Mouse (Mus musculus) liver, embryonic 12.5 days (tissue): ENCODE measurements at regions not wholly inside any gene's neighbourhood (a gene's known extent, or its start where the extent isn't known, plus 50 kb on each side); places are given as distances from the start of the nearest gene placed in this dataset.

ENCODE experiments used
- ATAC-seq: fragments of 200-750 bp; cut with Nextera tagmentation; 2 replicates; pipeline ENCODE4 v1.8.0; 2017; ENCODE audit warnings: moderate number of reproducible peaks, mild to moderate bottlenecking, moderate library complexity
- H3K27ac ChIP-seq: fragments of 300-500 bp; sonication (generic); 2 replicates; pipeline ENCODE4 v1.5.1; 2016; ENCODE audit warnings: mild to moderate bottlenecking
- H3K27me3 ChIP-seq: fragments of 300-500 bp; sonication (generic); replicated peaks from 2 replicates; pipeline ENCODE4 v1.6.1; 2016; ENCODE audit warnings: mild to moderate bottlenecking, moderate library complexity
- H3K36me3 ChIP-seq: fragments of 300-500 bp; sonication (generic); 2 replicates; pipeline ENCODE4 v1.6.1; 2016; ENCODE audit warnings: mild to moderate bottlenecking, moderate library complexity
- H3K4me1 ChIP-seq: fragments of 300-500 bp; sonication (generic); 2 replicates; pipeline ENCODE4 v1.6.1; 2016
- H3K4me2 ChIP-seq: fragments of 300-500 bp; sonication (generic); 2 replicates; pipeline ENCODE4 v1.6.1; 2016; ENCODE audit warnings: mild to moderate bottlenecking, moderate library complexity
- H3K4me3 ChIP-seq: fragments of 300-500 bp; sonication (generic); 2 replicates; pipeline ENCODE4 v1.5.1; 2016; ENCODE audit warnings: mild to moderate bottlenecking, moderate library complexity
- H3K9ac ChIP-seq: fragments of 300-500 bp; sonication (generic); 2 replicates; pipeline ENCODE4 v1.6.1; 2016; ENCODE audit warnings: mild to moderate bottlenecking, moderate library complexity
- H3K9me3 ChIP-seq: fragments of 300-500 bp; sonication (generic); replicated peaks from 2 replicates; pipeline ENCODE4 v1.6.1; 2016; ENCODE audit warnings: mild to moderate bottlenecking, moderate library complexity
- WGBS: fragments of 180-500 bp; shearing (Covaris S2); methylation state at CpG from one replicate; pipeline ENCODE4 v1.1.7; 2016; ENCODE audit not compliant: insufficient replicate concordance; 5-methylcytosine and 5-hydroxymethylcytosine counted together

DNA sequence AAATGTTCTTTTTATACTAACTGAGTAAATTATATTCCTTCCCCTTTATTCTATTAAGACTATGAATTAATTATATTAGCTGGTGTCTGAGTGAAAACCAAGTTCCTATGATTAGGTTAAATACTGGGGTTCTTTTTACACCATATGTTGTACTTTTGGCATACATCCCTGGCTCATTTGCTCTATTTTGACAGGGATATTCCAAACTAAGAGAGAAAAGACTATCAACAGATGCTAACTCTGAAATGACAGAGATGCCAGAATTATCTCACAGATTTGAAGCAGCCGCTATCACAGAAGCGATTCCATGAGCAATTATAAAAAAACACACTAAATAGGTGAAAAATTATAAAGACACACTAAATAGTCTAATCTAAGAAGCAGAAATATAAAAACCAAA lies 119.0 kb upstream of the Irx4 start:
- Histone ChIP-seq H3K36me3 (no peaks in the 10 kb centered on the region), H3K9ac (no peak overlapping the region), H3K9me3 (0 out of 2 replicates have a peak, but pooled peaks cover 3% of the 10 kb centered on the region), H3K4me2 (no peak overlapping the region), H3K27ac (no peak overlapping the region), H3K27me3 (no peaks in the 10 kb centered on the region), H3K4me3 (no peak overlapping the region), H3K4me1 (no peaks in the 10 kb centered on the region)
- no peak for ATAC-seq
- 78% methylated on average over 2 of the region's 2 CpGs for WGBS

GRCm38 (mm10) chr13:73158016-73158415 lies 102.3 kb upstream of the Irx4 start:
- Histone ChIP-seq H3K4me3 (no peak overlapping the region), H3K9me3 (no peaks in the 10 kb centered on the region), H3K4me1 (no peaks in the 10 kb centered on the region), H3K4me2 (no peak overlapping the region), H3K27ac (no peak overlapping the region), H3K27me3 (peaks cover 9% of the 10 kb centered on the region), H3K36me3 (no peaks in the 10 kb centered on the region), H3K9ac (no peak overlapping the region)
- no peak for ATAC-seq
- WGBS: 57% methylated on average over 7 of the region's 7 CpGs

DNA sequence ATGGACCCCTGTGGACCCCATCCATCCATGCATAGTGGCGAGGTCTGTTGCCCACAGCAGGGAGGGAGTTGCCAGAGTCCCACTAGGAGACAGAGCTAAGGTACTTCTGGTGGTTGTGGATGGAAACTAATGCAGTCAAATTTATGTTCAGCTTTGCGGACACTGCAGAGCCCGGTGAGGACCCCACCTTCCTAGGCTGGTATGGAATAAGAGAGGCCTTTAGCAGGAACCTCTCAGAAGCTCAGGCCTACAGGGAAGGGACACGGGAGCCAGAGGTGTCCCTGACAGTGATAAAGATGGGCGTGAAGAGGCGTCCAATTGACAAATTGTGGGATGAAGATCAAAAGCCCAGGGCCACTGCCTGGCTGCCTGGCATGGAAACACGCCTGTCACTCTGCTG lies 100.8 kb upstream of the Irx4 start:
- Histone ChIP-seq H3K4me3 (no peak overlapping the region), H3K9ac (no peak overlapping the region), H3K9me3 (no peaks in the 10 kb centered on the region), H3K27me3 (peaks cover 9% of the 10 kb centered on the region), H3K36me3 (no peaks in the 10 kb centered on the region), H3K27ac (no peak overlapping the region), H3K4me2 (no peak overlapping the region), H3K4me1 (no peaks in the 10 kb centered on the region)
- WGBS: 31% methylated on average over 7 of the region's 7 CpGs
- no peak for ATAC-seq

DNA sequence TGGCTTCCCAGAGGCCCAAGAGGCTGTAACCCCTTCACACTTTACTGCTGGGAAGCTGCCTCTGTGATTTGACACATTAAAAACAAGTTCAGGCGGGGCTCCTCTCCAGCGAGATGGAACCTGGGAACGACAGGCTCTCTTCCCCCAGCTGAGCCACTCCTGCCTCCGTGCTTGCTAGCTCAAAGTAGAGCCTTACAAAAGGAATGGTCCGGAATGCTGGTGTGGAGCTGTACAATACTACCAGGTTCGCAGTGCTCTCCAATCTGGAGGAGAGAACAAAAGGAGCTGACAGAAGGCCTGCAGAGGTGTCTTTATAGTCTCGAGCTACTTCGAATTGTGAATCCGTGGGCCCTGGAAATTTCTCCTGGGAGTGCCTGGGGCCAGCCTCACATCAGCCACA lies 100.4 kb upstream of the Irx4 start:
- Histone ChIP-seq H3K4me2 (peak overlapping the region; percentile 60), H3K27ac (no peak overlapping the region), H3K9ac (no peak overlapping the region), H3K27me3 (peaks cover 9% of the 10 kb centered on the region), H3K4me3 (no peak overlapping the region), H3K9me3 (no peaks in the 10 kb centered on the region), H3K36me3 (no peaks in the 10 kb centered on the region), H3K4me1 (no peaks in the 10 kb centered on the region)
- no peak for ATAC-seq
- whole genome bisulfite sequencing: 13% methylated on average over 9 of the region's 9 CpGs

GRCm38 (mm10) chr13:73160289-73160688 lies 100.0 kb upstream of the Irx4 start:
- Histone ChIP-seq H3K27me3 (peaks cover 9% of the 10 kb centered on the region), H3K4me3 (no peak overlapping the region), H3K36me3 (no peaks in the 10 kb centered on the region), H3K27ac (no peak overlapping the region), H3K4me1 (no peaks in the 10 kb centered on the region), H3K4me2 (peak overlapping the region; percentile 60), H3K9me3 (no peaks in the 10 kb centered on the region), H3K9ac (no peak overlapping the region)
- ATAC-seq: peak; percentile 52; the same call in 1 of the 2 replicates
- WGBS: 4% methylated on average over 22 of the region's 22 CpGs

- H3K4me2 ChIP-seq: no peak overlapping the region
- no peak overlapping the region for H3K9ac ChIP-seq
- no peak for ATAC-seq
- no peak overlapping the region for H3K27ac ChIP-seq
- WGBS: 58% methylated on average over 3 of the region's 3 CpGs
- no peaks in the 10 kb centered on the region for H3K27me3 ChIP-seq
- H3K9me3 ChIP-seq: no peaks in the 10 kb centered on the region
- H3K4me3 ChIP-seq: no peak overlapping the region
- no peaks in the 10 kb centered on the region for H3K4me1 ChIP-seq
- no peaks in the 10 kb centered on the region for H3K36me3 ChIP-seq
Measured at GRCm38 (mm10) chr13:73170301-73170700, 90.0 kb upstream of the Irx4 start.

- ATAC-seq: no peak
- WGBS: 67% methylated on average over 3 of the region's 3 CpGs
- H3K4me1 ChIP-seq: no peaks in the 10 kb centered on the region
- H3K27me3 ChIP-seq: no peaks in the 10 kb centered on the region
- H3K9me3 ChIP-seq: 0 out of 2 replicates have a peak, but pooled peaks cover 5% of the 10 kb centered on the region
- H3K4me3 ChIP-seq: no peak overlapping the region
- H3K36me3 ChIP-seq: no peaks in the 10 kb centered on the region
- no peak overlapping the region for H3K4me2 ChIP-seq
- H3K27ac ChIP-seq: no peak overlapping the region
- no peak overlapping the region for H3K9ac ChIP-seq
Measured at GRCm38 (mm10) chr13:73207931-73208448, 52.3 kb upstream of the Irx4 start.
